Mouse (Mus musculus) embryonic facial prominence, embryonic 11.5 days (tissue): ENCODE results near the gene Coq4. TPM values are rescaled to one million over a fixed set of nuclear protein-coding genes. Genes with fewer than 3 reads are reported as not detected.

Experiments
- ATAC-seq: fragments of 200-750 bp; cut with Nextera tagmentation; replicated peaks from 2 replicates; pipeline ENCODE4 v1.8.0; 2017; ENCODE audit warnings: low read depth; ENCODE audit not compliant: insufficient number of reproducible peaks, low FRiP score, low TSS enrichment
- DNase-seq: peaks from one replicate; pipeline ENCODE4 v3.0.0-alpha.2; 2015; ENCODE audit warnings: low spot score
- H3K27ac ChIP-seq: fragments of 300-500 bp; sonication (generic); replicated peaks from 2 replicates; pipeline ENCODE4 v1.5.1; 2014; ENCODE audit warnings: mild to moderate bottlenecking, low read depth, low read length, control low read depth
- H3K27me3 ChIP-seq: fragments of 300-500 bp; sonication (generic); 2 replicates; pipeline ENCODE4 v1.6.1; 2014; ENCODE audit warnings: mild to moderate bottlenecking, low read length, moderate library complexity, mixed read lengths; ENCODE audit not compliant: control insufficient read depth, insufficient read depth
- H3K36me3 ChIP-seq: fragments of 300-500 bp; sonication (generic); replicated peaks from 2 replicates; pipeline ENCODE4 v1.6.1; 2014; ENCODE audit warnings: low read depth, mild to moderate bottlenecking, low read length, moderate library complexity, mixed read lengths; ENCODE audit not compliant: control insufficient read depth, insufficient read depth
- H3K4me1 ChIP-seq: fragments of 300-500 bp; sonication (generic); 2 replicates; pipeline ENCODE4 v1.6.1; 2014; ENCODE audit warnings: low read length, mixed read lengths; ENCODE audit not compliant: control insufficient read depth, insufficient read depth
- H3K4me2 ChIP-seq: fragments of 300-500 bp; sonication (generic); 2 replicates; pipeline ENCODE4 v1.6.1; 2014; ENCODE audit warnings: low read depth, mild to moderate bottlenecking, control low read depth, low read length, moderate library complexity
- H3K4me3 ChIP-seq: fragments of 300-500 bp; sonication (generic); 2 replicates; pipeline ENCODE4 v1.5.1; 2014; ENCODE audit warnings: low read depth, low read length, control low read depth
- H3K9ac ChIP-seq: fragments of 300-500 bp; sonication (generic); replicated peaks from 2 replicates; pipeline ENCODE4 v1.6.1; 2014; ENCODE audit warnings: mild to moderate bottlenecking, control low read depth, low read length
- H3K9me3 ChIP-seq: fragments of 300-500 bp; sonication (generic); replicated peaks from 2 replicates; pipeline ENCODE4 v1.6.1; 2016; ENCODE audit warnings: mild to moderate bottlenecking, low read length, inconsistent platforms, mixed read lengths; ENCODE audit not compliant: control insufficient read depth
- WGBS: fragments of 180-500 bp; shearing (Covaris S2); extraction: QIAGEN DNeasy Blood & Tissue Kit; methylation state at CpG from one replicate; pipeline ENCODE4 v1.1.7; 2014; 5-methylcytosine and 5-hydroxymethylcytosine counted together
- microRNA-seq: library from miRNA; unstranded; fragments of <30 nt; microRNA quantifications from one replicate; pipeline ENCODE4, GENCODE M21; 2016; ENCODE audit warnings: borderline number of aligned reads
- polyA plus RNA-seq: library from polyadenylated mRNA; unstranded; fragments of >200 nt; fragmentation: Nextera tagmentation; extraction: Ambion mirVana; gene quantifications from 2 replicates; pipeline ENCODE4 v1.2.1, GENCODE M21; 2014

Coq4 gene
- polyA plus RNA-seq, 1 experiment from 2014 or later: 34.6 TPM

GRCm38 (mm10) chr2:29845636-29846035, 58.3 kb downstream of the Coq4 start:
- DNase-seq (peak; percentile 16), ATAC-seq (no peak)
- Histone ChIP-seq H3K27me3 (peaks cover 45% of the 10 kb centered on the region), H3K9me3 (no peaks in the 10 kb centered on the region), H3K4me3 (peak overlapping the region; percentile 28), H3K9ac (peak overlapping the region; percentile 61), H3K4me1 (no peaks in the 10 kb centered on the region; the same call in 1 of the 2 replicates), H3K27ac (0 out of 2 replicates have a peak overlapping the region, but pooled peaks have one; percentile 28), H3K4me2 (peak overlapping the region; percentile 61), H3K36me3 (peaks cover 4% of the 10 kb centered on the region)
- WGBS: 1% methylated on average over 25 of the region's 25 CpGs

- Histone ChIP-seq H3K36me3 (peaks cover 4% of the 10 kb centered on the region), H3K4me3 (peak overlapping the region; percentile 28), H3K4me1 (no peaks in the 10 kb centered on the region; the same call in 1 of the 2 replicates), H3K9ac (peak overlapping the region; percentile 61), H3K9me3 (no peaks in the 10 kb centered on the region), H3K4me2 (peak overlapping the region; percentile 61), H3K27ac (0 out of 2 replicates have a peak overlapping the region, but pooled peaks have one; percentile 28), H3K27me3 (peaks cover 45% of the 10 kb centered on the region)
- peak; percentile 49 for DNase-seq
- ATAC-seq: peak; percentile 29; the same call in 1 of the 2 replicates
- 2% methylated on average over 45 of the region's 47 CpGs for WGBS
These were observed 59.0 kb downstream of the Coq4 start for GRCm38 (mm10) chr2:29846061-29846853.

- H3K4me1 ChIP-seq: no peaks in the 10 kb centered on the region; the same call in 1 of the 2 replicates
- ATAC-seq (no peak), DNase-seq (no peak)
- H3K4me3 ChIP-seq: no peak overlapping the region
- no peak overlapping the region for H3K27ac ChIP-seq
- 42% methylated on average over 3 of the region's 3 CpGs for WGBS
- H3K9ac ChIP-seq: no peak overlapping the region
- H3K9me3 ChIP-seq: no peaks in the 10 kb centered on the region
- H3K36me3 ChIP-seq: peaks cover 4% of the 10 kb centered on the region
- peaks cover 45% of the 10 kb centered on the region for H3K27me3 ChIP-seq
- no peak overlapping the region for H3K4me2 ChIP-seq
These were observed 59.6 kb downstream of the Coq4 start for GRCm38 (mm10) chr2:29846911-29847310.

Small RNA genes within 50 kb of the gene (microRNA-seq; reads per million reads assigned to microRNA genes)
- gene Mir219a-2: not detected
- gene Mir219b: not detected

Other genes with a start within 250 kb of the Coq4 start
- 14.0 and 14.1 TPM in 2 replicates for gene Rapgef1, start 167.8 kb upstream of the Coq4 start, polyA plus RNA-seq
- 0.25 TPM in 1 of 2 replicates, not detected in the other for gene Gm13420, start 35.8 kb upstream of the Coq4 start, polyA plus RNA-seq
- gene Gm13547, start 28.2 kb upstream of the Coq4 start, polyA plus RNA-seq: not detected in 2 replicates
- gene Trub2, start 1.0 kb downstream of the Coq4 start, polyA plus RNA-seq: 29.1 and 32.3 TPM in 2 replicates
- 11.0 and 11.3 TPM in 2 replicates for gene Slc27a4, start 15.1 kb downstream of the Coq4 start, polyA plus RNA-seq
- 17.6 and 18.4 TPM in 2 replicates for gene Urm1, start 32.6 kb downstream of the Coq4 start, polyA plus RNA-seq
- gene Cercam, start 81.7 kb downstream of the Coq4 start, polyA plus RNA-seq: 6.1 and 7.5 TPM in 2 replicates
- gene Odf2, start 101.7 kb downstream of the Coq4 start, polyA plus RNA-seq: 66.4 and 69.8 TPM in 2 replicates
- gene Gle1, start 147.9 kb downstream of the Coq4 start, polyA plus RNA-seq: 56.8 and 57.7 TPM in 2 replicates
- 104 and 108 TPM in 2 replicates for gene Sptan1, start 178.1 kb downstream of the Coq4 start, polyA plus RNA-seq